Mouse (Mus musculus) limb, embryonic 15.5 days (tissue): ENCODE data around the gene Adam30. TPM values are rescaled to one million over a fixed set of nuclear protein-coding genes. Genes with fewer than 3 reads are reported as not detected.

Source experiments
- ATAC-seq: fragments of 200-750 bp; cut with Nextera tagmentation; 2 replicates; pipeline ENCODE4 v1.8.0; 2017; ENCODE audit warnings: low read depth, moderate TSS enrichment; ENCODE audit not compliant: insufficient number of reproducible peaks, low FRiP score, low TSS enrichment
- H3K27ac ChIP-seq: fragments of 300-500 bp; sonication (generic); 2 replicates; pipeline ENCODE4 v1.5.1; 2015; ENCODE audit warnings: moderate library complexity, mild to moderate bottlenecking, inconsistent platforms
- H3K27me3 ChIP-seq: fragments of 300-500 bp; sonication (generic); 2 replicates; pipeline ENCODE4 v1.6.1; 2015; ENCODE audit warnings: inconsistent platforms
- H3K36me3 ChIP-seq: fragments of 300-500 bp; sonication (generic); 2 replicates; pipeline ENCODE4 v1.6.1; 2015; ENCODE audit warnings: inconsistent platforms
- H3K4me1 ChIP-seq: fragments of 300-500 bp; sonication (generic); 2 replicates; pipeline ENCODE4 v1.6.1; 2015; ENCODE audit warnings: inconsistent platforms
- H3K4me2 ChIP-seq: fragments of 300-500 bp; sonication (generic); 2 replicates; pipeline ENCODE4 v1.6.1; 2015; ENCODE audit warnings: mild to moderate bottlenecking, inconsistent platforms
- H3K4me3 ChIP-seq: fragments of 300-500 bp; sonication (generic); 2 replicates; pipeline ENCODE4 v1.5.1; 2015; ENCODE audit warnings: mild to moderate bottlenecking, inconsistent platforms
- H3K9ac ChIP-seq: fragments of 300-500 bp; sonication (generic); 2 replicates; pipeline ENCODE4 v1.6.1; 2015; ENCODE audit warnings: inconsistent platforms
- H3K9me3 ChIP-seq: fragments of 300-500 bp; sonication (generic); 2 replicates; pipeline ENCODE4 v1.6.1; 2016; ENCODE audit warnings: inconsistent platforms
- WGBS: fragments of 180-500 bp; shearing (Covaris S2); methylation state at CpG from one replicate; pipeline ENCODE4 v1.1.7; 2015; 5-methylcytosine and 5-hydroxymethylcytosine counted together
- polyA plus RNA-seq: library from polyadenylated mRNA; unstranded; fragments of >200 nt; fragmentation: Nextera tagmentation; extraction: Ambion mirVana; gene quantifications from 2 replicates; pipeline ENCODE4 v1.2.1, GENCODE M21; 2015

Adam30 gene
- polyA plus RNA-seq, 1 experiment from 2014 or later = not detected

- Histone ChIP-seq H3K27me3 (no peaks in the 10 kb centered on the region), H3K9ac (no peak overlapping the region), H3K4me1 (peaks cover 3% of the 10 kb centered on the region; the same call in 1 of the 2 replicates), H3K4me2 (no peak overlapping the region), H3K27ac (no peak overlapping the region), H3K9me3 (no peaks in the 10 kb centered on the region), H3K4me3 (no peak overlapping the region), H3K36me3 (no peaks in the 10 kb centered on the region)
- ATAC-seq = no peak
- WGBS = 40% methylated on average over 9 of the region's 9 CpGs
Measured at GRCm38 (mm10) chr3:98197711-98198532, 37.5 kb downstream of the Adam30 start.

GRCm38 (mm10) chr3:98199747-98200146 lies 39.3 kb downstream of the Adam30 start:
- 52% methylated on average over 5 of the region's 5 CpGs for WGBS
- no peak overlapping the region for H3K4me2 ChIP-seq
- ATAC-seq = no peak

GRCm38 (mm10) chr3:98203282-98203681 lies 42.9 kb downstream of the Adam30 start:
- Histone ChIP-seq H3K4me3 (no peak overlapping the region), H3K9me3 (no peaks in the 10 kb centered on the region), H3K9ac (no peak overlapping the region), H3K27me3 (no peaks in the 10 kb centered on the region), H3K27ac (no peak overlapping the region), H3K4me2 (no peak overlapping the region), H3K4me1 (peaks cover 1% of the 10 kb centered on the region; the same call in 1 of the 2 replicates), H3K36me3 (no peaks in the 10 kb centered on the region)
- no peak for ATAC-seq
- WGBS = 37% methylated on average over 5 of the region's 5 CpGs

More at GRCm38 (mm10) chr3:98199747-98200146, 39.3 kb downstream of the Adam30 start:
- Histone ChIP-seq H3K4me3 (no peak overlapping the region), H3K9me3 (no peaks in the 10 kb centered on the region), H3K36me3 (no peaks in the 10 kb centered on the region), H3K4me1 (peaks cover 3% of the 10 kb centered on the region; the same call in 1 of the 2 replicates), H3K9ac (no peak overlapping the region), H3K27ac (no peak overlapping the region), H3K27me3 (no peaks in the 10 kb centered on the region)

- WGBS = 24% methylated on average over 3 of the region's 3 CpGs
- Histone ChIP-seq H3K9me3 (no peaks in the 10 kb centered on the region), H3K27ac (no peak overlapping the region), H3K27me3 (no peaks in the 10 kb centered on the region), H3K4me3 (no peak overlapping the region), H3K9ac (no peak overlapping the region), H3K4me1 (no peaks in the 10 kb centered on the region), H3K4me2 (no peak overlapping the region), H3K36me3 (no peaks in the 10 kb centered on the region)
- ATAC-seq = no peak
Measured at GRCm38 (mm10) chr3:98206977-98207376, 46.5 kb downstream of the Adam30 start.

- Histone ChIP-seq H3K4me1 (no peaks in the 10 kb centered on the region), H3K4me3 (no peak overlapping the region), H3K9ac (no peak overlapping the region), H3K27ac (no peak overlapping the region), H3K36me3 (no peaks in the 10 kb centered on the region), H3K9me3 (no peaks in the 10 kb centered on the region), H3K4me2 (no peak overlapping the region), H3K27me3 (no peaks in the 10 kb centered on the region)
- WGBS = 79% methylated on average over 4 of the region's 4 CpGs
- no peak for ATAC-seq
Measured at GRCm38 (mm10) chr3:98209161-98209560, 48.7 kb downstream of the Adam30 start.

- Histone ChIP-seq H3K4me3 (no peak overlapping the region), H3K4me1 (no peaks in the 10 kb centered on the region), H3K27ac (no peak overlapping the region), H3K4me2 (no peak overlapping the region), H3K9me3 (no peaks in the 10 kb centered on the region), H3K36me3 (no peaks in the 10 kb centered on the region), H3K9ac (no peak overlapping the region), H3K27me3 (no peaks in the 10 kb centered on the region)
- WGBS = 59% methylated on average over 10 of the region's 10 CpGs
- ATAC-seq = no peak
Measured at GRCm38 (mm10) chr3:98210860-98211259, 50.4 kb downstream of the Adam30 start.

GRCm38 (mm10) chr3:98211301-98212081 lies 51.1 kb downstream of the Adam30 start:
- Histone ChIP-seq H3K27ac (no peak overlapping the region), H3K4me1 (no peaks in the 10 kb centered on the region), H3K9me3 (no peaks in the 10 kb centered on the region), H3K9ac (no peak overlapping the region), H3K4me2 (no peak overlapping the region), H3K4me3 (no peak overlapping the region), H3K27me3 (no peaks in the 10 kb centered on the region), H3K36me3 (no peaks in the 10 kb centered on the region)
- no peak for ATAC-seq
- WGBS = 63% methylated on average over 7 of the region's 7 CpGs

Other genes with a start within 250 kb of the Adam30 start
- gene Notch2, start 147.1 kb upstream of the Adam30 start, polyA plus RNA-seq = 35.8 and 40.8 TPM in 2 replicates
- not detected in 2 replicates for gene Reg4, start 61.5 kb downstream of the Adam30 start, polyA plus RNA-seq
- gene Hmgcs2, start 119.8 kb downstream of the Adam30 start, polyA plus RNA-seq = 2.4 and 2.5 TPM in 2 replicates
- gene Phgdh, start 179.4 kb downstream of the Adam30 start, polyA plus RNA-seq = 209 and 213 TPM in 2 replicates
- 5.2 and 6.2 TPM in 2 replicates for gene Zfp697, start 221.8 kb downstream of the Adam30 start, polyA plus RNA-seq